Mouse (Mus musculus) gastrocnemius, postnatal 14 days (tissue): ENCODE results near the gene Npas1. TPM values are rescaled to one million over a fixed set of nuclear protein-coding genes. Genes with fewer than 3 reads are reported as not detected.

Experiments
- DNase-seq: peaks from one replicate; pipeline ENCODE4 v3.0.0; 2021; ENCODE audit warnings: mixed read lengths
- intact Hi-C: fragments of 180-260 bp; cut with DNase I; formaldehyde crosslinking; loops from one replicate; pipeline ENCODE4 v1.15.1; 2025; ENCODE audit warnings: low total_unique reads
- total RNA-seq, 2 experiments: library from RNA; stranded (reverse); gene quantifications; 2 replicates each; pipeline ENCODE4 v1.2.3; 2021

Gene Npas1
- total RNA-seq, 2 experiments from 2014 or later = not detected

- DNase-seq = no peak
These were observed 3.7 kb downstream of the Npas1 start for GRCm38 (mm10) chr7:16473847-16474246.

DNA sequence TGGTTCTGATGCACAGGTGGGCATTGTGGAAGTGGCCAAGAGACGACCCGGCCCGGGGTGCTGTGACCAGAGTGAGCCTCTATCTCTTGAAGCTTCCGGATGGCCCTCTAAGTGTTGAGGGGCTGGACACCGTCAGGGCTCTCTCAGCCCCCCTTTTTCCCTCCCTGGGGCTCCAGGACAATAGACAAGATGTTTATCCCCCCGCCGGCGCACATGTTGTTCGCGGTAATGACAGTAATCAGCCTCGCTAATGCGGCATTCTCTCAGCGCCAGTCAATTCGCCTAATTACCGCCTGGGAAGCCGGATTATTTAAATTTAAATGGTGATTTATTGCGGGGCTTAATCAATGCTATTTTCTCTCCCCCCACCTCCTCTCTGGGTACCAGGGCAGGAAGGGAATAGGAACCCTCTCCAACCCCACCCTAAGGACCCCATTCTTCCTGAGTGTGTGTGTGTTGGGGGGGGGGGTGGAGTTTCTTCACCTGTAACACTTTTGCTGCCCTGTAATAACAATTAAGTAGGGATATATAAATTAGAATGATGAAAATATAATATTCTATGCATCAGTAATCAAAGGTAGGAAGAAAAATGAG lies 5.3 kb downstream of the Npas1 start:
- intact Hi-C loops = no loop called here

More at GRCm38 (mm10) chr7:16473847-16474246, 3.7 kb downstream of the Npas1 start:
- intact Hi-C loops = no loop called here

DNA sequence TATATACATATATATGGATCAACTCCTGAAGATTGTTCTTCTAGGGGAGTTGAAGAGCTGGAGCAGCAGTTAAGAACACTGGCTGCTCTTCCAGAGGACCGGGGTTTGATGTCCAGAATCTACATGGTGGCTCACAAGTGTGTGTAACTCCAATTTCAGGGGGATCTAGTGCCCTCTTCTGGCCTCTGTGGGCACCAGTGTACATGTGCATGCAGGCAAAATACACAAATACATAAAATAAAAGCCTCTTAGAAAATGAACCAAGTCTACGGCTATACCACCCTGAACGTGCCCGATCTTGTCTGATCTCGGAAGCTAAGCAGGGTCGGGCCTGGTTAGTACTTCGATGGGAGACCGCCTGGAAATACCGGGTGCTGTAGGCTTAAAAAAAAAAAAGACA lies 6.0 kb downstream of the Npas1 start:
- intact Hi-C loops = no loop called here
- no peak for DNase-seq

More for the DNA sequence above, 5.3 kb downstream of the Npas1 start:
- no peak for DNase-seq

- intact Hi-C loops = loop anchor here (5.0 kb wide), 1 partner anchor 91 kb away; no protein-coding TSS in a partner anchor
- DNase-seq = no peak
These were observed 9.4 kb downstream of the Npas1 start for GRCm38 (mm10) chr7:16468115-16468514.

DNA sequence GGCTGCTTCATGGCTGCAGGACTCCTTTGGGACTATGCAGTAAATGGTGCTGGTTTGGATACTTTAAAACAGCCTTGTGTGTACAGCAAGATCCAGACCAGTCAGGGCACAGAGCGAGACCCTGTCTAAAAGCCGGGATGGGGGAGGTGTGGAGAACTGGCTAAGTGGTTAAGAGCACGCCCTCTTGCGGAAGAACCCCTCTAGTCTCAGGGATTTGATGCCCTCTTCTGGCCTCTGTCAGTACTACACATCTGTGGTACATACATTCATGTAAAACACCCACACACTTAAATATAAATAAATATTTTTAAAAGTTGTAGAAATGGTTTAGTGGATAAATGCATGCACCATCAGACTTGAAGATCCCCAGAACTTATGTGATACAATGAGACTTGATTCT lies 11.0 kb downstream of the Npas1 start:
- DNase-seq = no peak
- intact Hi-C loops = loop anchor here (5.0 kb wide), 1 partner anchor 89 kb away; no protein-coding TSS in a partner anchor

GRCm38 (mm10) chr7:16465568-16465967 lies 12.0 kb downstream of the Npas1 start:
- no peak for DNase-seq
- intact Hi-C loops = loop anchor here (5.0 kb wide), 1 partner anchor 88 kb away; no protein-coding TSS in a partner anchor

DNA sequence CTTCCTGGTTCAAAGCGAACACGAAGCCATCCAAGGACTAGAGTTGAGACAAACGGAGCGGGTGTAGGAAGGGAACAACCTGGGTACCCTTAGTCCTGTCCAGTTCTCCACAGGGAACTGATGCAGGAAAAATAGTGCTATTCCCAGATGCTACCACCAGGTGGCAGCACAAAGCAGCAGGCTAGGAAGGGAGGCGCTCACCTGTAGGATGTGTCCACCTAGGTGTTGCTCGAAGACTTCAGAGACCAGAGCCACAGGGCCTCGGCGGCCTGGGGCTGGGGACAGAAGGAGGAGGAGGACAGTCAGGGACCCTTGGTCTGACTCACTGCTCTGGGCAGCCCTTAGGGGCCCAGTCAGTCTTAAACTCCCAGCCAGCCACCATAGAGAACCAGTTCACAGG lies 12.4 kb downstream of the Npas1 start:
- DNase-seq = peak; percentile 54
- intact Hi-C loops = loop anchor here (5.0 kb wide), 1 partner anchor 88 kb away; no protein-coding TSS in a partner anchor

DNA sequence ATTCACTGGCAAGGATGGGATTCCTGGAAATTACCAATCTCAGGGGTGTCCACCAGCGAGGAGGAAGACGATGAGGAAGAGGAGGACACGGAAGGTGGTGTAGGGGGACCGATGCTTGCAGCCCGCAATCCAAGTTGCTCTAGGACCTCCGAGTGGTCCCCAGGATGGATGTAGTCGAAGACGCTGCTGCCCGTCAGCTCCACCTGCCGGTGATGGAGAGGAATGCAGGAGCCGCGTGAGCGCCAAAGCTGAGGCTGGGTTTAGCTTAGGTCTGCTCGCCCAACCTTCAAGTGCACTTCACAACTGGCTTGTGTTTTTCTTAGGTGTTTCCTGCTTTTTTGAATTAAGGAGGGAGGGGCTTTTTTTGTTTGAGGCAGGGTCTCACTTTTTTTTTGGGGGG lies 14.3 kb downstream of the Npas1 start:
- intact Hi-C loops = no loop called here
- DNase-seq = peak; percentile 73

GRCm38 (mm10) chr7:16461705-16462104 lies 15.8 kb downstream of the Npas1 start:
- no peak for DNase-seq
- intact Hi-C loops = no loop called here

- no peak for DNase-seq
- intact Hi-C loops = no loop called here
These were observed 16.4 kb downstream of the Npas1 start for GRCm38 (mm10) chr7:16461151-16461550.

- DNase-seq = no peak
- intact Hi-C loops = no loop called here
These were observed 17.0 kb downstream of the Npas1 start for GRCm38 (mm10) chr7:16460566-16460965.

DNA sequence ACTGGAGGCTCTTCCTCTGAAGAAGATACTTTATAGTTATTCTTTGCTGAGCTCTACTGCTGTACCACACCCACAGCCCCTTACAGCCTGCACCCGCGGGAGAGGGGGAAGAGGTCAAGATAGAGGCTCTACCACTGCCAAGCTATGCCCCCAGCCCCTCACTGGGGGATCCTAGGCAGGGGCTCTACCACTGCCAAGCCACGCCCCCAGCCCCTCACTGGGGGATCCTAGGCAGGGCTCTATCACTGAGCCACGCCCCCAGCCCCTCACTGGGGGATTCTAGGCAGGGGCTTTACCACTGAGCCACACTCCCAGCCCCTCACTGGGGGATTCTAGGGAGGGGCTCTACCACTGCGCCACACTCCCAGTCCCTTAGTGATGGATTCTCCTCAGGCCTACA lies 21.2 kb downstream of the Npas1 start:
- intact Hi-C loops = no loop called here
- DNase-seq = no peak

- intact Hi-C loops = no loop called here
- no peak for DNase-seq
These were observed 22.5 kb downstream of the Npas1 start for GRCm38 (mm10) chr7:16455016-16455415.

- intact Hi-C loops = no loop called here
- DNase-seq = no peak
These were observed 24.3 kb downstream of the Npas1 start for GRCm38 (mm10) chr7:16453118-16453711.

- intact Hi-C loops = no loop called here
- DNase-seq = peak; percentile 89
These were observed 24.9 kb downstream of the Npas1 start, which contains the start of gene Tmem160 for GRCm38 (mm10) chr7:16452587-16453073. TSS of gene Tmem160 (plus strand) at chr7:16452779.

DNA sequence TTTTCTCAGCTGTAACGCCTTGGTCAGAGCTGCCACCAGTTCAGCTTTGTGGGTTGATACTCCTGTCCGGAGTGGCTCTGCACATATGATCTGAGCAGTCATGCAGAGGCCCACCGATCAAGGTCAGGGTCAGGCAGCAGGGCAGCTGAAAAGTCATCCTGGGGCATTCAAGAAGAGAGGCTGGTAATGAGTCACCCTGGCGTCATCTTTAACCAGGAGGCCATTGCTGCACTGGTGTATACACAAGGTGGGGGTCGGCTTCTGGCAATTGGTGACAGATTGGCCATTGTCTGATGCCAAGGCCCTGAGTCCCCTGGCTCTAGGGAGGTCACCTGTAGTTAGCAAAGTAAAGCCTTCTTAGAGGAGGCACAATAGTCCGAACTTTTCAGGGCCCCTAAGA lies 25.9 kb downstream of the Npas1 start:
- intact Hi-C loops = no loop called here
- no peak for DNase-seq

GRCm38 (mm10) chr7:16441241-16441640 lies 36.3 kb downstream of the Npas1 start:
- intact Hi-C loops = no loop called here

GRCm38 (mm10) chr7:16435088-16435487 lies 42.4 kb downstream of the Npas1 start:
- intact Hi-C loops = no loop called here

More at GRCm38 (mm10) chr7:16441241-16441640, 36.3 kb downstream of the Npas1 start:
- DNase-seq = no peak

DNA sequence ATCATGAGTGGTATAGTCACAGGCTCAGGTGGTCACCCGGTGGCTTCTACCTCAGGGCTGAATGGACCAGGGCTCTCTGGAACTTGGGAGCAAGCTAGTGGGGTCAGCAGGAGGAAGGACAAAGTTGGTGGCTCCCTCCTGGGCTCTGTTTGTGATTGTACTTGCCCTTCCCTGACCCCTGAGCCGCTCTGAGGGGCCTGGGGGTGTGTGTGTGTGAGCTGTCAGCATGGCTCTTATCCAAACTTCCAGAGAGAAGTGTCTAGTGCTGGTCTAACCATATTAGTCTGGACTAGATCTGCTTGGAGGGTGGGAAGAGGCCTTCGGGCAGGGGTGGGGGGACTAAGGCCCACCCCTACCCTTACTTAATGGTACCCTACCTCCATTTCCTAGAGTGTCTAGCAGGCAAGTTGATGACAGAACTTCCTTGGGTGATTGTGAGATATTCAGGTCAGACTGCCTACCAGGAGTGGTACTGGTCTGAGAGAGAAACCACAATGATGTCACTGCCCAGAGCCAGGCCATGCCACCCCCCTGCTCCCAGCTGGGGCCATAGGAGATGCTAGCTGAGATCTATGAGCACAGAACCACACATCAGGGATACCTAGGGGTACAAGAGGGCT lies 44.1 kb downstream of the Npas1 start:
- DNase-seq = no peak
- intact Hi-C loops = no loop called here

More at GRCm38 (mm10) chr7:16435088-16435487, 42.4 kb downstream of the Npas1 start:
- DNase-seq = no peak

GRCm38 (mm10) chr7:16426129-16426729 lies 51.3 kb downstream of the Npas1 start:
- intact Hi-C loops = loop anchor here (5.0 kb wide), 1 partner anchor 49 kb away; no protein-coding TSS in a partner anchor
- peak; percentile 87 for DNase-seq
